In genomic region chr3:42110976-42111847, GRCm38 (mm10) we compare ENCODE assay signal across 9 mouse cellular contexts.
DNase-seq lines count a peak whose midpoint lies in the region; ATAC-seq and TF ChIP-seq lines count a peak whose summit lies in the region.
"Had no signal": no experiment of that assay in that cellular context is flagged by ENCODE, and none has a peak within 500 bp of the region (broad histone marks: within the 10 kb centered on the region; RNA-seq: fewer than 3 reads in every experiment).

No protein-coding gene starts in this region.

- no peaks in the 10 kb centered on the region for H3K36me3 ChIP-seq in heart, embryonic 10.5 days
- no peaks in the 10 kb centered on the region for H3K36me3 ChIP-seq in heart, embryonic 12.5 days
- no peaks in the 10 kb centered on the region for H3K36me3 ChIP-seq in liver, embryonic 14.5 days (replicated peaks; ENCODE audit: control insufficient read depth, insufficient read depth, low read depth)

- no peaks in the 10 kb centered on the region for H3K27me3 ChIP-seq in heart, embryonic 10.5 days (ENCODE audit: insufficient read depth, poor library complexity, severe bottlenecking)
- H3K27me3 ChIP-seq in heart, embryonic 12.5 days (replicated peaks) = no peaks in the 10 kb centered on the region
- no peaks in the 10 kb centered on the region for H3K27me3 ChIP-seq in liver, embryonic 14.5 days (ENCODE audit: control insufficient read depth, insufficient read depth, low read length)
- H3K27me3 ChIP-seq: megakaryocyte, embryonic 14.5 days had no signal

- ATAC-seq in heart, embryonic 12.5 days (ENCODE audit: insufficient number of reproducible peaks, low FRiP score) = 0 out of 2 replicates have a peak, but pooled peaks have one; percentile 57
- ATAC-seq in liver, embryonic 14.5 days (ENCODE audit: insufficient read depth) = no peak

- no peaks in the 10 kb centered on the region for H3K4me1 ChIP-seq in heart, embryonic 10.5 days
- no peaks in the 10 kb centered on the region for H3K4me1 ChIP-seq in heart, embryonic 12.5 days (replicated peaks)
- H3K4me1 ChIP-seq in liver, embryonic 14.5 days (replicated peaks; ENCODE audit: control insufficient read depth in 2 of 2, insufficient read depth in 2 of 2, low read length in 1 of 2) = no peaks in the 10 kb centered on the region
- H3K4me1 ChIP-seq: megakaryocyte, embryonic 14.5 days had no signal

- H3K27ac ChIP-seq in heart, embryonic 10.5 days = no peak overlapping the region
- no peak overlapping the region for H3K27ac ChIP-seq in heart, embryonic 12.5 days (ENCODE audit: poor library complexity, severe bottlenecking)
- H3K27ac ChIP-seq in liver, embryonic 14.5 days = no peak overlapping the region

- H3K4me3 ChIP-seq in heart, embryonic 10.5 days = peak overlapping the region; percentile 37; the same call in 1 of the 2 replicates
- H3K4me3 ChIP-seq in heart, embryonic 12.5 days = peak overlapping the region; percentile 29
- no peak overlapping the region for H3K4me3 ChIP-seq in liver, embryonic 14.5 days (ENCODE audit: insufficient read depth in 1 of 2, low read depth in 2 of 2, low read length in 2 of 2)
- H3K4me3 ChIP-seq: megakaryocyte, embryonic 14.5 days had no signal

- no peak overlapping the region for H3K9ac ChIP-seq in heart, embryonic 12.5 days
- H3K9ac ChIP-seq in liver, embryonic 14.5 days (replicated peaks) = no peak overlapping the region

- peak overlapping the region; percentile 39 for H3K4me2 ChIP-seq in heart, embryonic 12.5 days
- H3K4me2 ChIP-seq in liver, embryonic 14.5 days (ENCODE audit: low read depth) = no peak overlapping the region

- no peak for TF ChIP-seq EP300 in liver, embryonic 14.5 days (IDR thresholded peaks at IDR 0.05; ENCODE audit: low read depth)

- peak; percentile 71 for DNase-seq in heart, embryonic 10.5 days (ENCODE audit: low spot score)
- no peak for DNase-seq in heart, adult 11 months
- peak; percentile 77 for DNase-seq in embryo, embryonic 10.5 days (ENCODE audit: low spot score)
- DNase-seq in kidney, postnatal 10 days = peak; percentile 64
- no peak for DNase-seq in liver, embryonic 14.5 days (ENCODE audit: low read depth in 3 of 3, low spot score in 3 of 3)
- DNase-seq in ovary, postnatal 36 days (ENCODE audit: low spot score) = peak; percentile 39
- DNase-seq in spleen, postnatal 10 days (ENCODE audit: low spot score in 2 of 2) = no peak

- H3K9me3 ChIP-seq in heart, embryonic 10.5 days = no peaks in the 10 kb centered on the region
- H3K9me3 ChIP-seq in heart, embryonic 12.5 days (replicated peaks) = no peaks in the 10 kb centered on the region
- no peaks in the 10 kb centered on the region for H3K9me3 ChIP-seq in liver, embryonic 14.5 days (ENCODE audit: control insufficient read depth, low read length)

- TF ChIP-seq CTCF in liver, embryonic 14.5 days (IDR thresholded peaks at IDR 0.05; ENCODE audit: low read depth) = peak; percentile 48

- WGBS in heart, embryonic 10.5 days = 49% methylated on average over 13 of the region's 13 CpGs
- 46% methylated on average over 13 of the region's 13 CpGs for WGBS in heart, embryonic 12.5 days
- 38% methylated on average over 13 of the region's 13 CpGs for WGBS in liver, embryonic 14.5 days (ENCODE audit: insufficient replicate concordance)

Comparison
In these comparisons a context has a peak if more than half of its experiments do, and no peak if none do; other contexts are left out.
1. DNase-seq: peak in heart, embryonic 10.5 days (single experiment), embryo, embryonic 10.5 days (single experiment), kidney, postnatal 10 days (single experiment) and ovary, postnatal 36 days (single experiment); none in heart, adult 11 months (single experiment), liver, embryonic 14.5 days (0 of 3) and spleen, postnatal 10 days (0 of 2).
2. H3K4me3 ChIP-seq: peak in heart, embryonic 10.5 days (single experiment) and heart, embryonic 12.5 days (single experiment); none in liver, embryonic 14.5 days (0 of 2).